Mouse (Mus musculus) left cerebral cortex, postnatal 36 days (tissue): ENCODE measurements around the gene Cdip1. TPM values are rescaled to one million over a fixed set of nuclear protein-coding genes. Genes with fewer than 3 reads are reported as not detected.
"Not testable (repeated sequence)": the region's sequence is repeated elsewhere in the genome, so short reads cannot be mapped to it uniquely, and the experiment has no call there.

ENCODE experiments used
- DNase-seq, 2 experiments: peaks; one replicate each; pipeline ENCODE4 v3.0.0; 2021 to 2022; ENCODE audit warnings: low spot score in 2 of 2, mixed read lengths in 1 of 2
- intact Hi-C: fragments of 180-260 bp; cut with DNase I; formaldehyde crosslinking; loops from one replicate; pipeline ENCODE4 v1.15.1; 2025
- total RNA-seq, 2 experiments: library from RNA; stranded (reverse); gene quantifications; 2 replicates each; pipeline ENCODE4 v1.2.3; 2021

Gene Cdip1
- total RNA-seq, 2 experiments from 2014 or later: 189 to 197 TPM

- intact Hi-C loops: no loop called here
- no peak for DNase-seq
Measured at GRCm38 (mm10) chr16:4777171-4777904, 12.8 kb downstream of the Cdip1 start.

DNA sequence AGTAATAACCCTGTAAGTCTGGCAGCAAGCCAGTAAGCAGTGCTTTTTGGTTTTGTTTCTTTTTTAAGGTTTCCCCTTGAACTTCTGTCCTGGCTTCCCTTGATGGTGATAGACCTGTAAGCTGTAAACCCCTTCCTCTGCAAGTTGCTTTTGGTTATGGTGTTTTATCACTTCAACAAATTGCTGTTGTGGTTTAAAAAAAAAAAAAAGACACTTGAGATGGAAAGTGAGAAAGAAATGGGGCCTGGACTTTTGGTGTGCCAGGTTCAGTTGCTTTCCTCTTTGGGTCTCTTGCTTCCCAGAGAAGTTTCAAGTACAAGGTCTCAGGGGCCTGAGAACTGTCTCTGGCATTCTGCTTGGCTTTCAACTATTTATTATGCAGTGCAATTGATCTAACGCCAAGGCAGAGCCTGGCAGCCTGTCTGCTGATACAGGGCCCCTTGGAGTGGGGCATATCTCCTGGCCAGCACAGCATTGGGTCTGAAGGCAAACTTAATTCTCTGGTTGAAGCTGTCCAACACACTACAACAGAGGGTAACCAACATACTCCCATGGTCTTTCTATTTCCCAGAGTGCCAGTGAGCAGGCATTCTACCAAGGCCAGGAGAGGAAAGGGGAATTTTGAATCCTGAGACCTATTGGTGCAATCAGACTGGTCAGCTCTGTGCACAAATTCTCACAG is 16.7 kb downstream of the Cdip1 start:
- intact Hi-C loops: no loop called here
- DNase-seq: no peak

- no peak for DNase-seq
- intact Hi-C loops: loop anchor here (10.0 kb wide), 1 partner anchor 96 kb away; no protein-coding TSS in a partner anchor
Measured at GRCm38 (mm10) chr16:4768719-4769118, 21.4 kb downstream of the Cdip1 start.

DNA sequence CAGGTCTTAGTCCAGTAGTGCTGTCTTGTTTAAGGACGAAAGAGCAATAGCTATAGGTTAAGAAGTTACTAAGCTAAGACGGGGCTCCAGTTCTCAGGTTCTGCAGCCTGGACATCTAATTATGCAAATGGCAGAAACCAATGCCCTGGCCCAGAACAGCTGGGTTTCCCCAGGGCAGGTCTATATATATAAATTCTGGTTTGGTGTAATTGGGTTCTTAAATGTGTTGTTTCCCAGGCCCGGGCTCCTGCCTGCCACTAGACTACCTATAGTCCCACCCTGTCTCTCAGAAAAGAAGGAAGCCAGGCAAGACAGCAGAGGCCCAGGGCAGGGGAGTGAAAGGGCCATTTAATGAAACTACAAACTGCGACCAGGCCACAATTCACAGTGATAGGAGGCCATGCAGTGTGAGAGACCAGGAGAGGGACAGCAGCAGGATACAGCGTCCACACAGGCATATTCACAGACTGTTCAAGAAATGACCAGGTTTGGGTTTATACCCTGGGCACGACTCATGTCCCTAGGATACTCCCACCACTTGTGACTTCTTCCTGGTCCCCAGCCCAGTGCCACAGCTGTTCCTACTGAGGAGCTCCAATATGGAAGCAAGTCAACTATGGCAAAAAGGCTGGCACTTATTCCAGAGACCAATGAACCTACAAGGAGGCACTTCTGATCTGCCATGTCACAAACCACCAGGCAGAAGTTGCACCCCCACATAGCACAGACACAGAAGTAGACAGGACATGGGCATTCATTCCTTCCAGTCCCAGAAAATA is 22.9 kb downstream of the Cdip1 start:
- intact Hi-C loops: loop anchor here (10.0 kb wide), 1 partner anchor 98 kb away; no protein-coding TSS in a partner anchor
- no peak for DNase-seq

DNA sequence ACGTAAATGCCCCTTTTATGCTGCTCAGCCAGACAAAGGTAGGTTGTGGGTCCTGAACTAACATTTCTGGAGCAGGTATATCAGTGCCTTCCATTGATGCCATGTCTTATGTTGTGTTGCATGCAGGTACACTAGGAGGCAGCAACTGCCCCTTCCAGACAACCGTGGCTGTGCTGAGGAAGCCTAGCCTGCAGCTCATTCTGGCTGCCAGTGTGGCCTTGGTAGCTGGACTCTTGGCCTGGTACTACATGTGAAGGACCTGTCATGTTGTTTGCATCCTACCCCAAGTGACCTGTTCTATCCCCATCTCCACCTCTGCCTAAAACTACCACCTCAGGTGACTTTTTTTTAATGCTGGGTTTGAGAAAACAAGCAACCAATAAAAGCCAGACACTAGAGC is 24.2 kb downstream of the Cdip1 start:
- intact Hi-C loops: loop anchor here (10.0 kb wide), 1 partner anchor 99 kb away; no protein-coding TSS in a partner anchor
- DNase-seq: no peak

- intact Hi-C loops: loop anchor here (10.0 kb wide), 1 partner anchor 102 kb away; no protein-coding TSS in a partner anchor
- DNase-seq: no peak
Measured at GRCm38 (mm10) chr16:4763276-4763675, 26.8 kb downstream of the Cdip1 start.

GRCm38 (mm10) chr16:4762437-4762836 is 27.7 kb downstream of the Cdip1 start:
- no peak for DNase-seq
- intact Hi-C loops: loop anchor here (10.0 kb wide), 1 partner anchor 102 kb away; no protein-coding TSS in a partner anchor

- intact Hi-C loops, DNase-seq: not testable (repeated sequence)
Measured at GRCm38 (mm10) chr16:4756660-4757335, 33.3 kb downstream of the Cdip1 start.

DNA sequence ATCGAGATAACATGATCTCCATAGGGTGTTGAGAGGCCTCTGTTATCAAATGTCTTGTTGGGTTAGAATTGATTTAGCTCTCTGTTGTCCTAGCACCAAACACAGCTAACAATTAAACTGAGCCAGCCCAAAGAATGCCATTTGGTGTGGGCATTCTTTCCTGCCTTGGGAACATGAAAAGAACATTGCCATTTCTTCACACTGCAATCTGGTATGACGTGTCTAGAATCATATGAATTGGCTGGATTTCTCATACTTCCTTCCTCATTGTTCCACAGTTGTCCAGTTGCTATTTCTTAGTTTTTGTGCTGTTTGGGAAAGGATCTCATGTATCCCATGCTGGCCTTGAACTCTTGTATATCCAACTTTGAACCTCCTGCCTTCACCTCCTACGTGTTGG is 36.0 kb downstream of the Cdip1 start:
- DNase-seq: no peak
- intact Hi-C loops: no loop called here

DNA sequence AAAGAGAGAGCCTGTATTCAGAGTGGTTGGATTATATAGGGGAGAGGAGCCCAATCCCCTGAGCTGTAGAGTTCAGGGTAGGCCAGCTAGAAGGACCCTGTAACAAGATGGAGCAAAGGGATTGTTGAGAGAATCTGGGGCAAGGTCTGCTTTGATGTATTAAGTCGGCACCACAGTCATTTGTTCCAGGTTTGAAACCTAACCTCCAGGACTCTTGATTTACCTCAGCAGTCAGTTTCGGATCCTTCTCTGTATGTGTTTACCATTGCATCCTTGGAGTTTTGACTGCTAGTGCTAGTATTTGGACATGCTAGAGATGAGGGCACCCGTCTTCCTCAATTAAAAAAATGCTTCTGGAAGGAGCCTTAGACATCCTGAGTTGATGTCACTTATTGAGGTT is 37.9 kb downstream of the Cdip1 start:
- intact Hi-C loops: no loop called here
- DNase-seq: no peak

DNA sequence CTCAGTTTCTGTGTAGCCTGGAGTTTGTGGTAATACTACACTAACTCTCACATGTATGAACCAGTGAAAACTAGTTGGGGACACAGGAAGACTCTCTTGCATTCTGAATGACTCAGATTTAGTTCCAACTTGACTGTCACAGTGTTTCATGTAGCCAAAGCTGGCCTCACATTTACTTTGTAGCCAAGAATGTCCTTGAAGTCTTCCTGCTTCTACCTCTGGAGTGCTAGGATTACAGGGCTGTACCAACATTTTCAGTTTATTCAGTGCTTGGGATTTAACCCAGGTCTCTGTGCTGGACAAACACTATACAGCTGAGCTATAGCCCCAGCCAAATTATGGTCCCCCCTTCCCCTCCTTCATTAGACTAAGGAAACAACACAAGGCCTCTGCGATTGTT is 47.9 kb downstream of the Cdip1 start:
- DNase-seq: no peak
- intact Hi-C loops: no loop called here

DNA sequence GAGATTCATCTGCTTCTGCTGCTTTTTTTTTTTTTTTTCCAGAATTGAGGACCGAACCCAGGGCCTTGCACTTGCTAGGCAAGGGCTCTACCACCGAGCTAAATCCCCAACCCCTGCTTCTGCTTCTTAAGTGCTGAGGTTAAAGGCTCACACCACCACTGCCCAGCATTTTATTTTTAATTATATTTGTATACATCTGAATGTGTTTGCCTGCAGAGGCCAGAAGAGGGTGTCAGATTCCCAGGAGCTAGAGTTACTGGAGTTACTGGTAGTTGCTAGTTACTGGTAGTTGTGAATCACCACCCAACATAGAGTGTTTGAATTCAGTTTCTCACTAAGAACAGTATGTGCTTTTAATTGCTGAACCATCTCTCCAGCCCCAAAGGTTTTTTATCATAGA is 50.1 kb downstream of the Cdip1 start:
- DNase-seq: no peak
- intact Hi-C loops: no loop called here

- no peak for DNase-seq
- intact Hi-C loops: no loop called here
Measured at GRCm38 (mm10) chr16:4736262-4736661, 53.8 kb downstream of the Cdip1 start.

- intact Hi-C loops: no loop called here
- no peak for DNase-seq
Measured at GRCm38 (mm10) chr16:4730776-4731358, 59.2 kb downstream of the Cdip1 start.

DNA sequence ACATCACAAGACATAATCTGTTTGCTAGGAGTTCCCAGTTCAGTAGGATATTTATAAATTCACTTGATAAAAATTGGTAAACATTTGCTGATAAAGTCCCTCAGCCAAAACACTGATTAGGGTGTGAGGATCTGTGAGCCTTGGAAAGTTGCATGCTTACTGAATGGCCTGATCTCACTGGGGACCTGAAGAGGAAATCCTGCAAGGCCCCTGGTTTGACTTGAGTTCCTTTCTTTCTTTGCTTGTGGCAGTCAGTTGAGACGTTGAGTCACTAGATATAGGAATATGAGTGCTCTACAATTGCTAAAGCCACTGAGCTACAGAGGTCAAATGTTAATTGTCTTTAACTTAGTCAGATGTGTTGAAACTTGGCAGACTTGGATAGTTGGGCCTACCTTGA is 62.1 kb downstream of the Cdip1 start:
- no peak for DNase-seq
- intact Hi-C loops: no loop called here

DNA sequence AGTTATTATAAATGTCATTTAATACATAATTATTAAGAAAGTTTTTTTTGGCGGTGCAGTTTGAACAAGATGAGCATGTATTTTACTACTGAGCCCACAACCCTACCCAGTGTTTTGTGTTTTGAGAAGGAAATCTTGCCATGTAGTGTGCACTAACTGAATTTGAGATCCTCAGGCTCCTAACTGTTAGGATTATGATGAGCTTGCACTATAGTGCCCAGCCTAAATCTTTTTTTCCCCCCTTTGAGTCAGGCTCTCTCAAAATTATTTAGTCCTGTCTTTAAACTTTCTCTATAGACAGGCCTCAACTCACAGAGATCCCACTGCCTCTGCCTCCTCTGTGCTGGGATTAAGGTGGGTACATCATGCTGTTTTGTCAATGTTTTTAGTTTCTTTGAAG is 62.6 kb downstream of the Cdip1 start:
- no peak for DNase-seq
- intact Hi-C loops: no loop called here

GRCm38 (mm10) chr16:4726528-4727128 is 63.5 kb downstream of the Cdip1 start:
- peak in 1 of 2 experiments; percentile 25 for DNase-seq
- intact Hi-C loops: no loop called here

DNA sequence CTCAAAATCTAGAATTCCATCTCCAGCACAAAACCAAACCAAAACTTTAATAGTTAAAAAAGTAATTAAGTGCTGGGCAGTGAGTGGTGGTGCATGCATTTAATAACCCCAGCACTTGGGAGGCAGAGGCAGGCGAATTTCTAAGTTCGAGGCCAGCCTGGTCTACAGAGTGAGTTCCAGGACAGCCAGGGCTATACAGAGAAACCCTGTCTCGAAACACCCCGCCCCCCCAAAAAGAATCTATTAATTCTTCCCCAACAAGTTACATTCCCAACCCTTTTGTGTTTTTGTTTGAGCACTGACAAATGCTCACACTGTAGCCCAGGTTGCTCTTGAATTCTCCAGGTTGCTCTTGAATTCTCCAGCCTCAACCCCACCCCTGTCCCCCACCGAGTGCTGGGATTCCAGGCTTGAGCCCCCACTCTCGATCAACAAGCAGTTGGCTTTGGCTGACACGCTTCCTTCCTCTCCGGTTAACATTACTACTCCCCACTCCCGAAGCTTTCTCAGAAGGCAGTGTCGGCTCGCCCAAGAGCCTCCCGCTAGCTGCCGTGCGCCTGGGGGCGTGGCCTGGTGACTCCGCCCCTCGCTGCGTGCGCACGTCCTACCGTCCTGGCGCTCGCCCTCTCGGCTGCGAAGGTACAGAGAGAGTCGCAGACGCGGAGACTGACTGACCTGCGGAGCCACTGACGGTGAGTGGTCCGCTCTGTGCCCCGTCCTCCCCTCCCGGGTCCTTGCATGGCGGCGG is 64.1 kb downstream of the Cdip1 start, which contains the start of gene Hmox2:
Gene Hmox2, plus strand, starts transcription at position 582 of the 748 bp plus-strand sequence.
- DNase-seq: peak; percentile 91 to 93
- intact Hi-C loops: no loop called here
